Mouse (Mus musculus): ENCODE measurements around the gene Sbno2.

Gene Sbno2

DNA sequence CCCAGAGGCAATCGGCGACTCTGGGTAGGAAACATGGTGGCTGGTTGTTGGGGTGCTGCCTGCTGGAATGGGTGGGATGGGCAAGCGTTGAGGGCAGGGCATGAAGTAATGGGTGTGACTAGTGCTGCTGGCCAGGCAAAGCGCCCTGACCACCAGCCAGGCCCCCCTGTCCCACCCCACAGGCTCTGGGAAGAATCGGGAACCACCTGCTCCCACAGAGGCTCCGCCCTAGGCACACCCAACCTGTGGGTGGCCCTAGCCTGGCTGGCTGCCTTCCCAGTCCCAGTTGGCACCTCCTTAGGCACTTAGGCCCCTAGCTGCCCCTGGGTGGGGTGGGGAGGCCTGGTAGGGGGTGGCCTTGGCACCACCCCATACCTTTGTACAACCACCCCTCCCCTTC lies 40.5 kb upstream of the Sbno2 start:
- ChIA-PET CTCF (interaction anchor here (0.6 to 5.2 kb wide), 26 partner anchors 11 to 651 kb away, joined by 3 to 98 read pairs (median 4); partner anchors contain the start of genes Cirbp (in 2 of the 4), Arid3a (in 1 of the 4), Mbd3 (in 1 of the 4) and Wdr18 (in 1 of the 4)), POLR2A (interaction anchor here in 3 of 4 experiments (0.6 to 12.6 kb wide), 19 partner anchors 9 to 365 kb away, joined by 3 to 321 read pairs (median 4); partner anchors contain the start of genes 1600002K03Rik (in 2 of the 3), Cirbp (in 2 of the 3), Mum1 (in 1 of the 3) and Ptbp1 (in 1 of the 3))

DNA sequence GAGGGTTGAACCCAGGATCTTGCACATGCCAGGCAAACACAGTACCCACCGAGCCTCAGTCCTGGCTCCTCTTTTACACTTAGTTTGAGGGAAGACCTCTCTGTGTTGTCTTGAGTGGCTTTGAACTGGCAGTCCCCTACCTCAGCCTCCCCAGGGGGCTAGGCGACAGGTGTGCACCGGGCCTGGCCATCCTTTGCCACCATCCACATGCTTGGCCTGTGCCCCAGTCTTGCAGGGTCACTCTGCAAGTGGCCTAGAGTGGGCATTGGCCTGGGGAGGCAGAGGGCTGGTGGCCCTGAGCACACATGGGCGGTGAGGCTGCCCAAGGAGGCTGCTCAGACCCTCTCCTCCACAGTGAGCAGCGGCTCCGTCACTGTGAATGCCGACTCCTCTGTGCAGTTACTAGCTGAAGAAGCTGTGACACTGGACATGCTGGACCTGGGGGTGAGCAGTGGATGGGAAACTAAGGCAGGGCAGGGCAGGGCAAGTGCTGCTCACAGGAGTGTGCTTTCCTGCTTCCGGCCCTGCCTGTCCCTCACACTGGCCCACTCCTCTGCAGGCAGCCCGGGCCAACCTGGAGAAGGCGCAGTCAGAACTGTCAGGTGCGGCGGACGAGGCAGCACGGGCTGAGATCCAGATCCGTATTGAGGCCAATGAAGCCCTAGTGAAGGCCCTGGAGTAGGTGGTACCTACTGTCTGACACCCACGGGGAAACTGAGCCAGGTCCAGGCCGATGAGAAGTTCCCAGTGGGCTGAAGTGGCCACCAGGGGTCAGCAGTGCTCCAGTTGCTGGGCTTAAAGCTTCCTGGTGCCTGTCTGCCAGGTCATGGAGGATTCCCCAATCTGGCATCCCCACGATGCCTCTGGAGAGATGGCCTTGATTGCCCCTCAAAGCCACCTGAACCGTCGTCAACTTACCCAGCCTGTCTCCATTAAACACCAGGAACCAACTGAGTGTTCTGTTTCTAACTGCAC lies 39.8 kb upstream of the Sbno2 start:
- CTCF ChIA-PET, result interaction anchor here (0.6 to 5.2 kb wide), 26 partner anchors 12 to 650 kb away, joined by 3 to 98 read pairs (median 4); partner anchors contain the start of genes Cirbp (in 2 of the 4), Arid3a (in 1 of the 4), Mbd3 (in 1 of the 4) and Wdr18 (in 1 of the 4)
- POLR2A ChIA-PET, result interaction anchor here in 3 of 4 experiments (0.6 to 12.6 kb wide), 24 partner anchors 10 to 365 kb away, joined by 3 to 321 read pairs (median 4); partner anchors contain the start of genes 1600002K03Rik (in 2 of the 3), Cirbp (in 2 of the 3), Mum1 (in 1 of the 3) and Ptbp1 (in 1 of the 3)

DNA sequence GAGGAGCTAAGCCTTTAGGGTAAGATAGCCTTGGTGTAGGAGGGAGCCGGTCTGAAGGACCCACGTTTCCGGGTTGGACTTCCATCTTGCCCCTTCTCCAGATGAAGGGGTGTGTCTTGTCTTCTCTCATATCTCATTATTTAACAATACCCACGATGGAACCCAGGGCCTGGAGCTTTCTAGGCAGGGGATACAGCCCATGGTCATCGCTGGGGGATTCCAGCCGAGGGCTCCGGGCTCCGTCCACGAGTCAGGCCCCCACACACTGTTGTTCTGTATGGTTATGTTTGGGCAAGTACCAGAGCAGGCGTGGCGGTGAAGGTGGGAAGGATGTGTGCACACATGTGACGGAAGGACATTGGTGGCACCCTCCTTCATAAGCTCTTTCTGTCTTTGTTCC lies 38.8 kb upstream of the Sbno2 start:
- CTCF ChIA-PET, result interaction anchor here in 3 of 4 experiments (0.7 to 1.6 kb wide), 4 partner anchors 15 to 159 kb away, joined by 3 to 8 read pairs (median 4); partner anchors contain the start of gene Cirbp (in 1 of the 3)
- POLR2A ChIA-PET, result interaction anchor here in 3 of 4 experiments (0.9 to 8.7 kb wide), 13 partner anchors 10 to 257 kb away, joined by 3 to 161 read pairs (median 6); partner anchors contain the start of genes 1600002K03Rik (in 2 of the 3) and Cirbp (in 1 of the 3)

DNA sequence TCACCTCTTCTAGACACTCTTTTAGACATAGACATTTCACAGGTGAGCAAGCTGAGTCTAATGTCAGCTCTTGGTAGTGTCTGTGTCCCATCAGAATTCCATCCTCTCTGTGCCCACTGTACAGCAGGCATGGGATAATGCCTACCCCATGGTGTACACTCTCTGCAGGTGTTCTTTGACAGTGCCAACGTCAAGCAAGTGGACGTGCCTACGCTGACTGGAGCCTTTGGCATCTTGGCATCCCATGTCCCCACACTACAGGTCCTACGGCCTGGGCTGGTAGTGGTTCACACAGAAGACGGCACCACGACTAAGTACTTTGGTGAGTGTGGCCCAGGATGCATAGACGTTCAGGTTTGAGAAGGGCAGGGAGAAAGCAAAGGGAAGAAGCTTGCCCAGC lies 38.3 kb upstream of the Sbno2 start:
- ChIA-PET CTCF (interaction anchor here in 3 of 4 experiments (0.9 to 1.6 kb wide), 7 partner anchors 15 to 230 kb away, joined by 3 to 10 read pairs (median 5); partner anchors contain the start of genes Cirbp (in 2 of the 3) and Wdr18 (in 1 of the 3)), POLR2A (interaction anchor here in 3 of 4 experiments (0.7 to 8.7 kb wide), 18 partner anchors 10 to 257 kb away, joined by 3 to 161 read pairs (median 5); partner anchors contain the start of genes 1600002K03Rik (in 2 of the 3) and Cirbp (in 2 of the 3))

DNA sequence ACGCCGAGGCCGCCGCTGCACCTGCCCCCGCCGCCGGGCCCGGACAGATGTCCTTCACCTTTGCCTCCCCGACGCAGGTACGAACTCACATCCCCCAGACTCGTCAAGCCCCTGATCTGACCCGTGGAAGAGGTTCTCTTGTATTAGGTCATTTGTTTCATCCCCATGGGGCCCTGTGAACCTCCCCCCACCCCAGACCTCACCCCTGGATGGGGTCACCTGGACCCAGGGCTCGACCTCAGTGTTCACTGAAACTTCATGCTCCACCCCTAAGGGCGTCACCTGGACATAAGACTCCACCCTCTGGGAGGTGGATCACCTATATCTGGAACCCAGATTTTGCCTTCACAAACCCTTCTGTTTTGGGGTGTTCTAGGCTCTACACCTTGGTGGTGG lies 37.2 kb upstream of the Sbno2 start:
- CTCF ChIA-PET, result interaction anchor here (0.6 to 2.8 kb wide), 11 partner anchors 16 to 1212 kb away, joined by 3 to 13 read pairs (median 6); partner anchors contain the start of genes Cirbp (in 1 of the 4) and Wdr18 (in 1 of the 4)
- POLR2A ChIA-PET, result interaction anchor here (0.6 to 8.7 kb wide), 18 partner anchors 8 to 283 kb away, joined by 3 to 161 read pairs (median 3); partner anchors contain the start of genes 1600002K03Rik (in 2 of the 4), Cirbp (in 2 of the 4), Gamt (in 2 of the 4) and Dazap1 (in 1 of the 4)

DNA sequence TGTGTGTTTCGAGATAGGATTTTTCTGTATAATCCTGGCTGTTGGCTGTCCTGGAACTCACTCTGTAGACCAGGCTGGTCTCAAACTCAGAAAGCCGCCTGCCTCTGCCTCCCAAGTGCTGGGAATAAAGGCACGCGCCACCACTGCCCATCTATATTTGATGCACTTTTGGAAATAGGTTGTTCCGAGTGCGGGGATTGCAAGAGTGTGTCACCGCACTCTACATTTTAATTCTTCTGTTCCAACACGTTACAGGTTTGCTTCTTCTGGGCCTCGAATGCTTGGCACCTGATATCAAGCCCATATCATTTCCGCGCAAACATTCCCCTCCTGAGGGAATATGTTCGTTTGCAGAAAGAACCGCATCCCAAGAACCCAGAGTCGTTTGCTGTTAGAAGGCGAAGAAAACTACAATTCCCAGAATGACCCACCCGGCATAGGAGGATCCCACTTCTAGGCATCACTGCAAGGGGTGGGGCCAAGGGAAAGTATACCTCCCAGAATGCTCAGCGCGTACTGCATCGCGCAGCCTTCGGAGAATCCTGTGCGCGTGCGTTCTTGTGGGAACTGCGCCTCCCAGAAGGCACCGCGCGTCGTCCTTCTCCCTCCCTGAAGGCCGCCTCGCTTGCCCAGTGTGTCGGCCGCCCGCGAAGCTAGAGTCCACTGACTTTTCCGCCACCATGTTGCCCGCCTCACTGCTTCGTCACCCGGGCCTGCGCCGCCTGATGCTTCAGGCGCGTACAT lies 36.6 kb upstream of the Sbno2 start:
- POLR2A ChIA-PET, result interaction anchor here (0.9 to 8.7 kb wide), 35 partner anchors 9 to 301 kb away, joined by 3 to 161 read pairs (median 5); partner anchors contain the start of genes Cirbp (in 2 of the 4), 1600002K03Rik (in 1 of the 4), Dazap1 (in 1 of the 4) and Gamt (in 1 of the 4)
- CTCF ChIA-PET, result interaction anchor here (0.7 to 2.8 kb wide), 15 partner anchors 23 to 1213 kb away, joined by 3 to 13 read pairs (median 6); partner anchors contain the start of genes Tmem259 (in 2 of the 4), Wdr18 (in 2 of the 4), Cirbp (in 1 of the 4) and Mum1 (in 1 of the 4)

DNA sequence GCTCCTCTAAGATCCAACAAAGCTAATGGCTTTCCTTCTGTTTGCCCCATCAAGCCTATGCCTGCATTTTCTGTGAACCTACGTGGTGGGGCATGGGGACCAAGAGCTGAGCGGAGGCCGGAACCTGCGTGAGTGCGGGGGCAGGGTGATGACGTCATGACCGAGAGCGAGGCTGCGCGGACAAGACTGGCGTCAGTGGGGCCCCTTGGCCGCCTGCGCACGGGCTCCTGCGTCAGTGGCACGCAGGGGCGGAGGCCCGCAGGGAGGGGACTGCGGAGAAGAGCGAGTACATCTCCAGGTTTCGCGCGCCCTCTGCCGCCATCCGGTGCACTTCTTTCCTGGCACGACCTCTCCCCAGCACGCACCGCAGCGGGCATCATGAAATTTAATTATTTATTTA lies 35.9 kb upstream of the Sbno2 start:
- ChIA-PET POLR2A (interaction anchor here (0.5 to 4.5 kb wide), 43 partner anchors 9 to 300 kb away, joined by 3 to 60 read pairs (median 4); partner anchors contain the start of genes Cirbp (in 2 of the 4), Tmem259 (in 2 of the 4), Arid3a (in 1 of the 4) and Ndufs7 (in 1 of the 4)), CTCF (interaction anchor here (0.6 to 2.8 kb wide), 18 partner anchors 23 to 361 kb away, joined by 3 to 13 read pairs (median 4); partner anchors contain the start of genes Tmem259 (in 2 of the 4), Wdr18 (in 2 of the 4), Dazap1 (in 1 of the 4) and Gamt (in 1 of the 4))

DNA sequence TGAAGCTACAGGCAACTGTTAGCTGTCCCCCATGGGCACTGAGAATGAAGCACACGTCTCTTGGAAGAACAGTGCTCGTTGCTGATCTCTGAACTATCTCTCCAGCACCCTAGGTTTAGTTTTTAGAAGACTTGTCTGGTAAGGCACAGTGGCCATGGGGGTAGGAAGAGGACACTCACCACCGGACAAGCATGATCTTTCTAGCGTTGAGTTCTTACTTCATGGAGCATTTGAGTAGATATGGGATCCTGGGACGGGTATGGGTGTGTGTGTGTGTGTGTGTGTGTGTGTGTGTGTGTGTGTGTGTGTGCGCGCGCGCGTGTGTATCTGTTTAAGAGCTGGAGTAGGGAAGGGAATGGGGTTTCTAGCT lies 35.3 kb upstream of the Sbno2 start, which contains the start of gene Cbarp:
Gene Cbarp (minus strand): TSS at position 170 of the 370 bp plus-strand sequence.
- POLR2A ChIA-PET, result interaction anchor here (0.5 to 4.5 kb wide), 48 partner anchors 8 to 300 kb away, joined by 3 to 60 read pairs (median 4); partner anchors contain the start of genes Cirbp (in 2 of the 4), Tmem259 (in 2 of the 4), Arid3a (in 1 of the 4) and Ndufs7 (in 1 of the 4)

DNA sequence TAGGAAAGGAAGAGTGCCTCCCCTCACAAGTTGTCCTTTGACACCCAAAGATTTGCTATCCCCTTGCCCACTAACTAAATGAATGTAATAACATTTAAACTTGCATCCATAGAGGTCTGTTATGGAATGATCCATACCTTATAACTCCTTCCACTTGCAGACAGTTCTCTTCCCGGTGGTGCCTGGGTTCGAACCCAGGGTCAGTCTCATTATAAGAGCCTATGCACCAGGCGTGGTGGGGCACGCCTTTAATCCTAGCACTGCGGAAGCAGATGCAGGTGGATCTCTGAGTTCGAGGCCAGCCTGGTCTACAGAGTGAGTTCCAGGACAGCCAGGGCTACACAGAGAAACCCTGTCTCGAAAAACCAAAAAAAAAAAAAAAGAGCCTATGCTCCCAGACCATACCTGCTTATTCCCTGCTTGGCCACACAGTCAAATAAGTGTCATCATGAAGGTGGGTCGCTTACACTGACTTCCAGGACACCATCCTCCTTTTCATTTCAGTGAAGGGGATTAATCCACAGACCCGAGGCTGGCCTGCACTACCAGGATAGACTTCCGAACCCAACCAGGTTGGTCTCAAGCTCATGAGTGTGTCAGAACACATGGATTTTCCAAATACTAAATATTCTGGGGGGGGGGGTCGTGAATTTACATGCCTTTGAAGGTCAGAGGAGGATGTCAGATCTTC lies 34.7 kb upstream of the Sbno2 start:
- POLR2A ChIA-PET, result interaction anchor here (0.6 to 4.5 kb wide), 52 partner anchors 9 to 1213 kb away, joined by 3 to 60 read pairs (median 5); partner anchors contain the start of genes Cirbp (in 2 of the 4), Tmem259 (in 2 of the 4), Wdr18 (in 2 of the 4) and Arid3a (in 1 of the 4)
- CTCF ChIA-PET, result interaction anchor here (0.5 to 2.8 kb wide), 16 partner anchors 8 to 316 kb away, joined by 3 to 13 read pairs (median 4); partner anchors contain the start of genes Cirbp (in 1 of the 4), Grin3b (in 1 of the 4), Midn (in 1 of the 4) and Mum1 (in 1 of the 4)

More for the DNA sequence above, 35.3 kb upstream of the Sbno2 start, which contains the start of gene Cbarp:
- CTCF ChIA-PET, result interaction anchor here (0.6 to 2.8 kb wide), 18 partner anchors 24 to 316 kb away, joined by 3 to 13 read pairs (median 4); partner anchors contain the start of genes Tmem259 (in 2 of the 4), Dazap1 (in 1 of the 4), Gamt (in 1 of the 4) and Mum1 (in 1 of the 4)

DNA sequence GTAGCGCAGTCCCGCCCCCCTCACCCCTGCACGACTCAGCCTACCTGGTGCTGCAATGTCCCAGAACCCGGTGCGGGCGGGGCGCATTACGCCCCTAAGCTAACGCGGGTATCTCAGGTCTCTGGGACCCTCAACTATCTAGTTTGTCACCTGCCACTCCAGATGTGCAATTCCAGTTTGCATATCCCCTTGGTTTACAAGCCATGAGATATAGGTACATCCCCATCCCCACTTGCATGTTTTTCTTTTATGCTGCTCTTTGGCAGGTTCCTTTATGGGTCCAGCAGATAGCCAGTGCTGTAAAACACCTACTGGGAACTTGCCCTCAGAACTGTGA lies 34.0 kb upstream of the Sbno2 start:
- ChIA-PET POLR2A (interaction anchor here in 3 of 4 experiments (0.6 to 3.2 kb wide), 47 partner anchors 9 to 1214 kb away, joined by 3 to 60 read pairs (median 4); partner anchors contain the start of genes Wdr18 (in 3 of the 3), Rps15 (in 1 of the 3), Stk11 (in 1 of the 3) and Tmem259 (in 1 of the 3)), CTCF (interaction anchor here in 2 of 4 experiments (0.6 to 2.6 kb wide), 5 partner anchors 9 to 155 kb away, joined by 3 to 11 read pairs (median 3); partner anchors contain the start of genes Cirbp (in 1 of the 2), Midn (in 1 of the 2) and Tmem259 (in 1 of the 2))

DNA sequence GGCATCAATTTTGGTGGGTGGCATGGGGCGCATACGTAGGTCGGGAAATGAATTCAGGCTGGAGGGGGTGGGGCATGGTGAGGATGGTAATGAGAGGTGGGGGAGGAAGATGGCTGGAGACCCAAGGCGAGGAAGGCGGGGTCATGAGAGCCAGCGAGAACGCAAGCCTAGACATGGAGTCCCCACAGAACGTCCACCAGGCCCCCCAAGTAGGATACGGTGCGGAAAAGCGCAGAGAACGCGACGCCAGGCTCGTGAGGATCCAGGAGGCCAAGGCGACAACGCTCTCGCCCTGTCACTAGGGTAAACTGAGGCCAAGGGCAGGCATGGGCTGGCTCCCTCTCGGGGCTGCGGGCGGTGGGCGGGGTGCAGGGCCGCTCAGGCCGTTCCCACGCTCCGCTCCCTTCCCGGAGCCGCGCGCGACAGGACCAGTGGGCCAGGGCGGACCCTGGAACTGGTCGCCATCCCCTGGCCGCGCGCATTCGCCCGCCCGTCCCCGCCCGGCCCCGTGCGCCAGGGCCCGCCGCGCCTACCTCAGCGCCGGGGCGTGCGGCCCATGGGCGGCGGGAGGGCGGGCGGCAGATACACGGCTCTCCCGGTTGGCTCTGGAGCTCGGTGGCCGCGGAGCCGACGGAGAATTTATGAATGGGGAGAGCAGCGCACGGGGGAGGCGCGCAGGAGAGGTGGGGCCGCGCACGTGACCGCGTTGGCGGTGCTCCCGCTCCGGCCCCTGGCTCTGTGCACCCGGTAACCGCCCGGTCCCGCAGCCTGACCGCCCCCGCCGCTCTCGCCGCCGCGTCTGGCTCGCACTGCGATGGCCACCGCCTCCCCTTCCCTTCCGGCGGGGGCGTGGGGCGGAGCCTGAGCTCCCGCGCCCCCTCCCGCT lies 33.4 kb upstream of the Sbno2 start, which contains the start of gene Atp5d:
Gene Atp5d (plus strand): TSS at position 80 of the 886 bp plus-strand sequence.
- POLR2A ChIA-PET, result interaction anchor here in 3 of 4 experiments (0.6 to 3.2 kb wide), 47 partner anchors 8 to 1215 kb away, joined by 3 to 60 read pairs (median 4); partner anchors contain the start of genes Wdr18 (in 3 of the 3), Rps15 (in 1 of the 3), Stk11 (in 1 of the 3) and Tmem259 (in 1 of the 3)
- CTCF ChIA-PET, result interaction anchor here in 2 of 4 experiments (0.6 to 2.6 kb wide), 5 partner anchors 10 to 155 kb away, joined by 3 to 11 read pairs (median 3); partner anchors contain the start of genes Cirbp (in 1 of the 2), Midn (in 1 of the 2) and Tmem259 (in 1 of the 2)

DNA sequence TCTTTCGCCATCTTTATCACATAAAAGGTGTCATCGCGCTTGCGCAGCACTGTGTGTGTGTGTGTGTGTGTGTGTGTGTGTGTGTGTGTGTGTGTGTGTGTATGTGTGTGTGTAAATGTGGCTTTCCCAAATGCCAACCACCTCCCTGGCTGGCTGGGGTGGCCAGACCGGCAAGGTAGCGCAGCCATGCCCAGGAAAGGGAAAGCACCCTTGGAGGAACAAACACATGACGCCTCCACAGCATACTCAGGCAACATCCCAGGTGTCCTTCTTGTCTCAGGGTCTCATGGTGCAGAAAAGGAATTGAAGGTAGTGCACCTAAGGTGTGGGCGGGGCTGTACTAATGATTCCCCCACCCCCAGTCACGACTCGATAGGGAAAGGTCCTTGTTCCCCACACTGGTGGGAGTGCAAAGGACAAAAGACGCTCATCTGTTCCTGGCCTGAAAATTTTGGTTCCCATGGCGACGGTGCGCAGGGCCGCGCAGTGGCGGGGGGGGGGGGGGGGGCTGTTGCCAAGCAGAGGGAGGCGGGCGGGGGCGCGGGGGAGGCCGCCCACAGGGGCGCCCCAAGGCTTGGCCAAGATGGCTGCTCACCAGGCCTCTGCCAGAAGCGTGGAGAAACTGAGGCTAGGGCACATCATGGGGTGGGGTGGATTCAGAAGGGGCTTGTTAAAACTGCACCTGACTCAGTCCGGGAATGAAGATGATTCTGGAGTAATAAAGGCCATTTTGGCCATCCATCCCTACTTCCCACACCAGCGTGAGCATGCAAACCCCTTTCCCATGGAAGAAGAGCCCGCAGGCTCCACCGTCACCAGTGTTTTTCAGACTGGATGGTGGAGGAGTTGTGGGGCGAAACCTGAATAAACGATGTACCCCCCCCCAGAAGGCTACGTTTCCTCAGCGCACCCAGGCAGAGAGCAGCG lies 32.5 kb upstream of the Sbno2 start:
- ChIA-PET CTCF (no interaction called here), POLR2A (interaction anchor here in 1 of 4 experiments (1.4 kb wide), 1 partner anchor 22 kb away, joined by 3 read pairs; the partner anchor contains the start of gene Stk11)

DNA sequence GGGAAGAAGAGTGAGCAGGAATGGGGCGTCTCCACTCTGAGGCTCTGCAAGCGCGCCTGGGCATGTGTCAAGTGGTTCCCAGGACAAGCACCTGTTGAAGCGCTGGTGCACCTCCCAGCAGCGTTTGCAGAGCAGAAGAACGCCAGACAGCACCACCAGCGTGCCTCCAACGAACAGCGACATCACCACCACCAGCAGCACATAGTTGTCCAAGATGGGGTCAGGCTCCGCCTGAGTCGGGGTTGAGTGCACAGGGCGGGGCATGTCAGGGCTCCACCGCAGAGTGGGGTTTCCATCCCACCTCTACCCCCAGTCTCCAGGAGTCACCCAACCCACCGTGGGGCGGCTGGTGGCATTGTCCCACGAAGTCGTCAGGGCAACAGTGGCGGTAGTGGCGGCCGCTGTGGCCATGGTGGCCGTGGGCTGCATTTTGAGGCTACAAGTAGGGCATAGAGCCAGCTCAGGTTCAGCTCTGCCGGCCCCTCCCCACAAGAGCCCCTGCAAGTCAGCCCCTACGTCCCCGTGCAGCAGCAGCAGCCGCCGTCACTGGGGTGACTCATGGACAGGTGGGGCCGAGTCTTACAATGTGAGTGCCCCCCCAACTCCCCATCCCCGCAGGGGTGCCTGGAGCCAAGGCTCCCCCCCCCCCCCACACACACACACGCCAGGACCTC lies 31.7 kb upstream of the Sbno2 start:
- ChIA-PET POLR2A (interaction anchor here in 2 of 4 experiments (1.0 to 2.4 kb wide), 7 partner anchors 9 to 123 kb away, joined by 3 to 10 read pairs (median 3); partner anchors contain the start of gene Stk11 (in 2 of the 2)), CTCF (no interaction called here)
